Mouse (Mus musculus): ENCODE results near the gene Tnni3k. TPM values are rescaled to one million over a fixed set of nuclear protein-coding genes. Genes with fewer than 3 reads are reported as not detected.

The Tnni3k gene
- polyA plus RNA-seq, 1 experiment from 2014 or later: 0.08 TPM

GRCm38 (mm10) chr3:154787611-154788010 lies 267.6 kb downstream of the Tnni3k start:
- no peak overlapping the region for H3K4me3 ChIP-seq (ENCODE audit: low read depth, low read length)
- H3K27me3 ChIP-seq (replicated peaks; ENCODE audit: control insufficient read depth, insufficient read depth, low read length): no peaks in the 10 kb centered on the region
- TF ChIP-seq CTCF (IDR thresholded peaks at IDR 0.05; ENCODE audit: low read depth): no peak
- H3K27ac ChIP-seq (ENCODE audit: low read depth, low read length): no peak overlapping the region
- H3K9me3 ChIP-seq (ENCODE audit: control insufficient read depth): no peaks in the 10 kb centered on the region
- no peaks in the 10 kb centered on the region for H3K4me1 ChIP-seq (replicated peaks; ENCODE audit: control insufficient read depth, insufficient read depth, low read length)
- H3K9ac ChIP-seq (ENCODE audit: low read depth, low read length): no peak overlapping the region
- no peaks in the 10 kb centered on the region for H3K36me3 ChIP-seq (ENCODE audit: control insufficient read depth, insufficient read depth)
- WGBS: 78% methylated on average over 3 of the region's 3 CpGs
- H3K4me2 ChIP-seq (replicated peaks; ENCODE audit: low read depth): no peak overlapping the region
- no peak for ATAC-seq

GRCm38 (mm10) chr3:154786354-154786753 lies 268.9 kb downstream of the Tnni3k start:
- no peaks in the 10 kb centered on the region for H3K27me3 ChIP-seq (replicated peaks; ENCODE audit: control insufficient read depth, insufficient read depth, low read length)
- H3K4me1 ChIP-seq (replicated peaks; ENCODE audit: control insufficient read depth, insufficient read depth, low read length): no peaks in the 10 kb centered on the region
- 84% methylated on average over 9 of the region's 9 CpGs for WGBS
- H3K4me2 ChIP-seq (replicated peaks; ENCODE audit: low read depth): no peak overlapping the region
- TF ChIP-seq CTCF (IDR thresholded peaks at IDR 0.05; ENCODE audit: low read depth): no peak
- no peak overlapping the region for H3K4me3 ChIP-seq (ENCODE audit: low read depth, low read length)
- no peaks in the 10 kb centered on the region for H3K36me3 ChIP-seq (ENCODE audit: control insufficient read depth, insufficient read depth)
- no peak overlapping the region for H3K9ac ChIP-seq (ENCODE audit: low read depth, low read length)
- H3K27ac ChIP-seq (ENCODE audit: low read depth, low read length): no peak overlapping the region
- H3K9me3 ChIP-seq (ENCODE audit: control insufficient read depth): no peaks in the 10 kb centered on the region
- ATAC-seq: no peak

DNA sequence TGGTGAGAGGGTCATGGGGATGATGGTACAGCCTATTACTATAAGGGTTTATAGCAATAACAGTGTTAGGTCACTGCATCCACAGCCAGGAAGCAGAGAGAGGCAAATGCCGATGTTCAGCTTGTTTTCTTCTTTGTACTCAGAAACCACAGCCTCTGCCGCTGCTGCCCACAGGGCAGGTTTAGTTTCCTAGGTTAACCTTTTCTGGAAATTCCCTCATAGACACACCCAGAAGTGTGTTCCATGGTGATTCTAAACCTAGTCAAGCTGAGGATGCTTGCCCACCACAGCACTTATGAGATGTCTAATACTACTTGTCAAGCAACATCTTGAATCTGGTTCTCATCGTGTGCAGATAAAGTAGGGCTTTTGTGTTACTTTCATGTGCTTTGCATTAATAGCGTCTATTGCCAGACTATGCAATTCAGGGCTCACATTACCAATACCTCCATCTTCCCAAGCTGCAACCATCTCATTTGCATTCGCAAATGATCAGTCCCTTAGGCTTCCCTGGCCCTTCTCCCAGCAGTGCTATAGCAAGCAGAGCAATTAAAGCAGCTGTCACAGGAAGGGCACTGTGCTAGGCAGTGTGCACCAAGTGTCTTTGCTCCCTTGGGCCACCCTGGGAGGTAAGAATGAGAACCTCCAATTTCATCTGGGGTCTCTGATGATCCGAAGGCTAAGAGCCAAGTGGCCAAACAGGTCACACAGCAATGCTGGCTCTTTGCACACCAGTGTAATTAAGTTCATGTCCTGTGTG lies 276.2 kb downstream of the Tnni3k start:
- ATAC-seq: no peak
- H3K9me3 ChIP-seq (ENCODE audit: control insufficient read depth): no peaks in the 10 kb centered on the region
- WGBS: 71% methylated on average over 6 of the region's 6 CpGs

DNA sequence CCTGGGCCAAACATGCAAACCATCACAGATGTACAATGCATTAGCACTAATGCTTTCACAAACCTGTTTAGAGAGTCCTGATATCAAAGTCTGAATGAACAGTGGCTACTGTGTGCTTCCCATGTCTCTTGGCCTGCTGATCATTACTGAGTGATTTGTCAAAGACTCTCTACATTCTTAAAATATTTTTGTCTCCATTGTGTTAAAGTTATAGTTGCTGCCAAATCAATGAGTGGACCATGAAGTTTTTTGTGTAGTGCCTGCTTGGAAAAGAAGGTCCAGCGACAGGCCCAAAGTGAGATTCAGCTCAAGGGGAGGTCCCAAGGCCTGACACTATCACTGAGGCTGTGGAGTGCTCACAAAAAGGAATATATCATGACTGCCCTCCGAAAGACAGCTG lies 283.6 kb downstream of the Tnni3k start:
- Histone ChIP-seq H3K9me3 (ENCODE audit: control insufficient read depth) (no peaks in the 10 kb centered on the region), H3K9ac (ENCODE audit: low read depth, low read length) (no peak overlapping the region), H3K27me3 (replicated peaks; ENCODE audit: control insufficient read depth, insufficient read depth, low read length) (no peaks in the 10 kb centered on the region), H3K4me1 (replicated peaks; ENCODE audit: control insufficient read depth, insufficient read depth, low read length) (no peaks in the 10 kb centered on the region), H3K36me3 (ENCODE audit: control insufficient read depth, insufficient read depth) (no peaks in the 10 kb centered on the region), H3K4me2 (replicated peaks; ENCODE audit: low read depth) (no peak overlapping the region), H3K4me3 (ENCODE audit: low read depth, low read length) (no peak overlapping the region), H3K27ac (ENCODE audit: low read depth, low read length) (no peak overlapping the region)
- no peak for ATAC-seq
- WGBS: 86% methylated on average over 2 of the region's 2 CpGs
- TF ChIP-seq CTCF (IDR thresholded peaks at IDR 0.05; ENCODE audit: low read depth): no peak

More for the DNA sequence above, 276.2 kb downstream of the Tnni3k start:
- no peak overlapping the region for H3K4me2 ChIP-seq (replicated peaks; ENCODE audit: low read depth)
- H3K9ac ChIP-seq (ENCODE audit: low read depth, low read length): no peak overlapping the region
- H3K27ac ChIP-seq (ENCODE audit: low read depth, low read length): no peak overlapping the region
- no peak for TF ChIP-seq CTCF (IDR thresholded peaks at IDR 0.05; ENCODE audit: low read depth)
- H3K4me3 ChIP-seq (ENCODE audit: low read depth, low read length): no peak overlapping the region
- H3K36me3 ChIP-seq (ENCODE audit: control insufficient read depth, insufficient read depth): no peaks in the 10 kb centered on the region
- H3K27me3 ChIP-seq (replicated peaks; ENCODE audit: control insufficient read depth, insufficient read depth, low read length): no peaks in the 10 kb centered on the region
- no peaks in the 10 kb centered on the region for H3K4me1 ChIP-seq (replicated peaks; ENCODE audit: control insufficient read depth, insufficient read depth, low read length)

DNA sequence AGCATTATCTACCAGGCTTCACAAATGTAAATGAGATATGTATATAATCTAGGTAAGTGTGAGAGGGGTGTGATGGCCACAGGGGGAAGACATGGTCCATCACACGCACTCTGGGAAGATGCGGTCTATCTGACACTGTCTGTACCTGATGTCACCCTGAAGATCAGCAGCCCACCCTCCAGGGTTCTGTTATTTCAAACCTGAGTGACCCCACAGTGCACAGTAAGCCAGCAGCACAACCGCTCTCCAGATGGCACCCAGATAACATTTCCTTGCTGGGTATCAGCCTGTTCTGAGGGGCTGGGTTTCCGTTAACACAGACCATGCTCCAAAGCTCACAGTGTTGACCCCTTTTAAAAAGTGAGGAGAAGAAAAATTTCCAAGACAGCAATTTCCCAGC lies 288.9 kb downstream of the Tnni3k start:
- no peak for ATAC-seq
- Histone ChIP-seq H3K9ac (ENCODE audit: low read depth, low read length) (no peak overlapping the region), H3K27ac (ENCODE audit: low read depth, low read length) (no peak overlapping the region), H3K27me3 (replicated peaks; ENCODE audit: control insufficient read depth, insufficient read depth, low read length) (no peaks in the 10 kb centered on the region), H3K36me3 (ENCODE audit: control insufficient read depth, insufficient read depth) (no peaks in the 10 kb centered on the region), H3K4me2 (replicated peaks; ENCODE audit: low read depth) (no peak overlapping the region), H3K9me3 (ENCODE audit: control insufficient read depth) (no peaks in the 10 kb centered on the region), H3K4me3 (ENCODE audit: low read depth, low read length) (no peak overlapping the region), H3K4me1 (replicated peaks; ENCODE audit: control insufficient read depth, insufficient read depth, low read length) (no peaks in the 10 kb centered on the region)
- WGBS: 91% methylated on average over 4 of the region's 4 CpGs
- TF ChIP-seq CTCF (IDR thresholded peaks at IDR 0.05; ENCODE audit: low read depth): no peak

DNA sequence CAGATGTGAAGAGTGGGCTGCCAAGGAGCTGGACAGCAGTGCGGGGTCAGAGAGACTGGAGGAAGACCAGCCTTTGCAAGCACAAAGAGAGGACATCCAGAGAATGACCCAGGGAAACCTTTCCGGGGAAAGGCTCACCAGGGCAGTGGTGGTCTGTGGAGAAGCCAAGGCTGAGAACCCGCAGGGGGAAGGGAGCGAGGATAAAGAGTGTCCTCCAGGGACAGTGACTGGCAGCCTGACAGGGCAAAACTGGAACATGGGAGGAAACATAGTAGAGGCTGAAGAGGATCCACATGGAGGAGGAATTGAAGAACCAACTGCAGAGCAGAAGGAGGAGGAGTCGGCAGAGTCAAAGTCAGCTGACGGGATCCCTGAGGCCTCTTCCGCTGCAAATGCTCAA lies 291.1 kb downstream of the Tnni3k start:
- no peak overlapping the region for H3K27ac ChIP-seq (ENCODE audit: low read depth, low read length)
- H3K4me1 ChIP-seq (replicated peaks; ENCODE audit: control insufficient read depth, insufficient read depth, low read length): no peaks in the 10 kb centered on the region
- no peak for ATAC-seq
- H3K9ac ChIP-seq (ENCODE audit: low read depth, low read length): no peak overlapping the region
- TF ChIP-seq CTCF (IDR thresholded peaks at IDR 0.05; ENCODE audit: low read depth): no peak
- WGBS: 77% methylated on average over 7 of the region's 7 CpGs
- H3K27me3 ChIP-seq (replicated peaks; ENCODE audit: control insufficient read depth, insufficient read depth, low read length): no peaks in the 10 kb centered on the region
- H3K9me3 ChIP-seq (ENCODE audit: control insufficient read depth): no peaks in the 10 kb centered on the region
- no peak overlapping the region for H3K4me2 ChIP-seq (replicated peaks; ENCODE audit: low read depth)
- no peaks in the 10 kb centered on the region for H3K36me3 ChIP-seq (ENCODE audit: control insufficient read depth, insufficient read depth)
- no peak overlapping the region for H3K4me3 ChIP-seq (ENCODE audit: low read depth, low read length)
